Mouse (Mus musculus): ENCODE results near the gene Npas3. TPM values are rescaled to one million over a fixed set of nuclear protein-coding genes. Genes with fewer than 3 reads are reported as not detected.
A peak's percentile ranks its signal among the peaks of the same experiment; 100 is the strongest.

Npas3 gene
- polyA plus RNA-seq, 1 experiment from 2014 or later: 27.9 TPM

DNA sequence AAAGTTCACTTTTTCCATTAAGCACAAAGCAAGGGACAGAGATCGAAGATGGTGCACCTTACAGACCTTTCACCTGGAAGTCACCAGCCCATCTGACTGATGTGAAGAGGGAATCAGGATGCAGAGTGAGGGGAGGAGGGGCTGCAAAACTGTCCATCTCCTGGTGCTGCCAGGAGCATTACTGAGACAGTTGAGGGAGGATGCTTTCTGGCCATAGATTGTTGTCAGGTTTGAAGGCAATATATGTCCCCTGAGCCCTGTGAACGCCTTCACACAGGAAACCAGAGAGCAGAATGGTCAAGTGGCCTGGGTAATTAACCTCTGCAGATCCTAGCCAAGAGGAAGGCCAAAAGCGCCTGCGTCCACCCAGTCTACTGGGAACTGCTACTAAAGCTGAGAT lies 796.9 kb downstream of the Npas3 start:
- H3K9me3 ChIP-seq (replicated peaks; ENCODE audit: control insufficient read depth, low read length, poor library complexity, severe bottlenecking): no peaks in the 10 kb centered on the region
- peaks cover 14% of the 10 kb centered on the region for H3K4me1 ChIP-seq (ENCODE audit: control insufficient read depth, insufficient read depth, low read length)
- no peak overlapping the region for H3K4me3 ChIP-seq (ENCODE audit: low read depth, low read length)
- H3K9ac ChIP-seq (ENCODE audit: low read depth, low read length): no peak overlapping the region
- H3K36me3 ChIP-seq (ENCODE audit: control insufficient read depth, insufficient read depth, low read length): no peaks in the 10 kb centered on the region
- 80% methylated on average over 4 of the region's 4 CpGs for WGBS
- no peak for ATAC-seq
- no peak overlapping the region for H3K27ac ChIP-seq (ENCODE audit: low read length)
- H3K4me2 ChIP-seq (ENCODE audit: low read length): no peak overlapping the region
- H3K27me3 ChIP-seq (ENCODE audit: control insufficient read depth, insufficient read depth, low read depth, low read length): no peaks in the 10 kb centered on the region

DNA sequence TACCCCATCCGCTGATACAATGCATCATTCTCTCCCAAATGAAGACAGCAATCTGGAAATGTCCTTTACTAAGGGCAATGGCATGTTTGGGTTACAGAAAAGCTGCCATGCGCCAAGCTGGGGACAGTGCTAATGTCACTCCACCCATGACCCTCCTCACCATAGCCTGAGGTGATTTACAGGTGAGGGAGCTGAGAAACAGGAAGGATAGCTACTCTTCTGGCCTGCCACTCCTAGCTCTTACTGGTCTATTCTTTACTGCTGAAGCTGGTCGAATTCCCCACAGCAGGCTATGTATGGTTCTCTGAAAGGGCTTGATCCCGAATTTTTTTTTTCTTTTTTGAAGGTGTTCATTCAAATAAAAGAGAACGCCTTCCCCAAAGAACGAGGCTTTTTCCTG lies 798.3 kb downstream of the Npas3 start:
- no peak for ATAC-seq
- Histone ChIP-seq H3K9me3 (replicated peaks; ENCODE audit: control insufficient read depth, low read length, poor library complexity, severe bottlenecking) (no peaks in the 10 kb centered on the region), H3K36me3 (ENCODE audit: control insufficient read depth, insufficient read depth, low read length) (no peaks in the 10 kb centered on the region), H3K4me3 (ENCODE audit: low read depth, low read length) (no peak overlapping the region), H3K27ac (ENCODE audit: low read length) (no peak overlapping the region), H3K4me2 (ENCODE audit: low read length) (no peak overlapping the region), H3K27me3 (ENCODE audit: control insufficient read depth, insufficient read depth, low read depth, low read length) (no peaks in the 10 kb centered on the region), H3K9ac (ENCODE audit: low read depth, low read length) (no peak overlapping the region), H3K4me1 (ENCODE audit: control insufficient read depth, insufficient read depth, low read length) (peaks cover 14% of the 10 kb centered on the region)
- 30% methylated on average over 6 of the region's 6 CpGs for WGBS

GRCm38 (mm10) chr12:54048126-54048525 lies 799.6 kb downstream of the Npas3 start:
- no peaks in the 10 kb centered on the region for H3K36me3 ChIP-seq (ENCODE audit: control insufficient read depth, insufficient read depth, low read length)
- no peak overlapping the region for H3K4me2 ChIP-seq (ENCODE audit: low read length)
- no peak overlapping the region for H3K4me3 ChIP-seq (ENCODE audit: low read depth, low read length)
- H3K9ac ChIP-seq (ENCODE audit: low read depth, low read length): no peak overlapping the region
- no peak overlapping the region for H3K27ac ChIP-seq (ENCODE audit: low read length)
- no peaks in the 10 kb centered on the region for H3K9me3 ChIP-seq (replicated peaks; ENCODE audit: control insufficient read depth, low read length, poor library complexity, severe bottlenecking)
- H3K4me1 ChIP-seq (ENCODE audit: control insufficient read depth, insufficient read depth, low read length): peaks cover 16% of the 10 kb centered on the region
- no peaks in the 10 kb centered on the region for H3K27me3 ChIP-seq (ENCODE audit: control insufficient read depth, insufficient read depth, low read depth, low read length)
- no peak for ATAC-seq
- 42% methylated on average over 5 of the region's 5 CpGs for whole genome bisulfite sequencing

DNA sequence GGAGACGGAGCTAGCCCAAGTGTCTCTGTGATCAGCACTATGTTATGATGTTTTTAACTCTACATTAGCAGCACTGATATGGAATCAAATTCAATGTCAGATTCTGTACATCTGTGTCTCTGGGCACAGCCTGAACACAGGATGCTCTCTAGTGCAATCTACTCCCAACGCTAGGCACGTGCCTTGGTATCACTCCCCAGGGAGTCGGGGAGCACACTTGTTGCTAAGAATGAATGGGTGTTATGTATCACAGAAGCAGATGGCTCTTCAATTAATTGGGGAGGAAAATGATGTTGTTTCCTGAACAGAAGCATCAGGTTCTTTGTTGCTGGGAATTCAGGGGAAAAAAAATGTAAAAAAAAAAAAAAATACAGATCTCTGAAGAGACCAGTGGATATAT lies 801.4 kb downstream of the Npas3 start:
- WGBS: 80% methylated on average over 4 of the region's 4 CpGs
- no peak overlapping the region for H3K4me2 ChIP-seq (ENCODE audit: low read length)
- H3K4me3 ChIP-seq (ENCODE audit: low read depth, low read length): no peak overlapping the region
- no peak overlapping the region for H3K9ac ChIP-seq (ENCODE audit: low read depth, low read length)
- peaks cover 17% of the 10 kb centered on the region for H3K4me1 ChIP-seq (ENCODE audit: control insufficient read depth, insufficient read depth, low read length)
- H3K9me3 ChIP-seq (replicated peaks; ENCODE audit: control insufficient read depth, low read length, poor library complexity, severe bottlenecking): no peaks in the 10 kb centered on the region
- H3K27ac ChIP-seq (ENCODE audit: low read length): no peak overlapping the region
- H3K27me3 ChIP-seq (ENCODE audit: control insufficient read depth, insufficient read depth, low read depth, low read length): no peaks in the 10 kb centered on the region
- ATAC-seq: no peak
- no peaks in the 10 kb centered on the region for H3K36me3 ChIP-seq (ENCODE audit: control insufficient read depth, insufficient read depth, low read length)

- Histone ChIP-seq H3K4me2 (ENCODE audit: low read length) (no peak overlapping the region), H3K9ac (ENCODE audit: low read depth, low read length) (no peak overlapping the region), H3K4me3 (ENCODE audit: low read depth, low read length) (no peak overlapping the region), H3K27ac (ENCODE audit: low read length) (no peak overlapping the region), H3K36me3 (ENCODE audit: control insufficient read depth, insufficient read depth, low read length) (no peaks in the 10 kb centered on the region), H3K9me3 (replicated peaks; ENCODE audit: control insufficient read depth, low read length, poor library complexity, severe bottlenecking) (no peaks in the 10 kb centered on the region), H3K27me3 (ENCODE audit: control insufficient read depth, insufficient read depth, low read depth, low read length) (no peaks in the 10 kb centered on the region), H3K4me1 (ENCODE audit: control insufficient read depth, insufficient read depth, low read length) (peaks cover 10% of the 10 kb centered on the region)
- no peak for ATAC-seq
- WGBS: 25% methylated on average over 3 of the region's 3 CpGs
These were observed 804.5 kb downstream of the Npas3 start for GRCm38 (mm10) chr12:54052939-54053338.

DNA sequence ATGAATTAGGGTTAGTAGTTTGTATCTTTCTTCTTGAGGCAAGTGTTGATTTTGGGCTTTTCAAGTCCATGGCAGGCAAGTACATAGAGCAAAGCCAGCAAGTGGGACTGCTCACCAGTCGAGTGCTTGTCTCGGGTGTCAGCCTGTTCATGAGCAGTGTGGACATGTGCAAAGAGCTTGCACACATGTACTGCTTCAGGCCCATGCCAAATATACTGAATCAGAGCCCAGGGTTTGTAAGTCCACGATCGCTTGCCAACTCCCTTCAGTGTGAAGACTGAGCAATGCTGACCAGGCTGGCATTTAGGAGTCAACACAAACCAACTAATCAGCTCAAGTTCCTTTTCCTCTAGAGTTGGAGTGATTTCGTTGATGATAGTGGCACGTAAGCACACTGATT lies 805.1 kb downstream of the Npas3 start:
- no peak overlapping the region for H3K27ac ChIP-seq (ENCODE audit: low read length)
- 91% methylated on average over 6 of the region's 6 CpGs for WGBS
- no peak for ATAC-seq

GRCm38 (mm10) chr12:54060732-54061131 lies 812.3 kb downstream of the Npas3 start:
- Histone ChIP-seq H3K9ac (ENCODE audit: low read depth, low read length) (no peak overlapping the region), H3K9me3 (replicated peaks; ENCODE audit: control insufficient read depth, low read length, poor library complexity, severe bottlenecking) (no peaks in the 10 kb centered on the region), H3K36me3 (ENCODE audit: control insufficient read depth, insufficient read depth, low read length) (no peaks in the 10 kb centered on the region), H3K4me2 (ENCODE audit: low read length) (no peak overlapping the region), H3K27ac (ENCODE audit: low read length) (no peak overlapping the region), H3K27me3 (ENCODE audit: control insufficient read depth, insufficient read depth, low read depth, low read length) (no peaks in the 10 kb centered on the region), H3K4me3 (ENCODE audit: low read depth, low read length) (no peak overlapping the region), H3K4me1 (ENCODE audit: control insufficient read depth, insufficient read depth, low read length) (peaks cover 3% of the 10 kb centered on the region)
- peak; percentile 83 for ATAC-seq
- 18% methylated on average over 8 of the region's 8 CpGs for WGBS

More for the DNA sequence above, 805.1 kb downstream of the Npas3 start:
- Histone ChIP-seq H3K4me3 (ENCODE audit: low read depth, low read length) (no peak overlapping the region), H3K27me3 (ENCODE audit: control insufficient read depth, insufficient read depth, low read depth, low read length) (no peaks in the 10 kb centered on the region), H3K9me3 (replicated peaks; ENCODE audit: control insufficient read depth, low read length, poor library complexity, severe bottlenecking) (no peaks in the 10 kb centered on the region), H3K4me1 (ENCODE audit: control insufficient read depth, insufficient read depth, low read length) (peaks cover 7% of the 10 kb centered on the region; the same call in 1 of the 2 replicates), H3K9ac (ENCODE audit: low read depth, low read length) (no peak overlapping the region), H3K36me3 (ENCODE audit: control insufficient read depth, insufficient read depth, low read length) (no peaks in the 10 kb centered on the region), H3K4me2 (ENCODE audit: low read length) (no peak overlapping the region)

GRCm38 (mm10) chr12:54061168-54061567 lies 812.7 kb downstream of the Npas3 start:
- 0 out of 2 replicates have a peak, but pooled peaks have one; percentile 36 for ATAC-seq
- H3K4me3 ChIP-seq (ENCODE audit: low read depth, low read length): no peak overlapping the region
- 65% methylated on average over 6 of the region's 6 CpGs for WGBS
- no peaks in the 10 kb centered on the region for H3K36me3 ChIP-seq (ENCODE audit: control insufficient read depth, insufficient read depth, low read length)
- H3K4me1 ChIP-seq (ENCODE audit: control insufficient read depth, insufficient read depth, low read length): peaks cover 3% of the 10 kb centered on the region
- no peak overlapping the region for H3K4me2 ChIP-seq (ENCODE audit: low read length)
- H3K27ac ChIP-seq (ENCODE audit: low read length): no peak overlapping the region
- no peak overlapping the region for H3K9ac ChIP-seq (ENCODE audit: low read depth, low read length)
- H3K9me3 ChIP-seq (replicated peaks; ENCODE audit: control insufficient read depth, low read length, poor library complexity, severe bottlenecking): no peaks in the 10 kb centered on the region
- H3K27me3 ChIP-seq (ENCODE audit: control insufficient read depth, insufficient read depth, low read depth, low read length): no peaks in the 10 kb centered on the region

- H3K4me1 ChIP-seq (ENCODE audit: control insufficient read depth, insufficient read depth, low read length): peaks cover 7% of the 10 kb centered on the region
- H3K4me3 ChIP-seq (ENCODE audit: low read depth, low read length): no peak overlapping the region
- H3K9ac ChIP-seq (ENCODE audit: low read depth, low read length): no peak overlapping the region
- no peak overlapping the region for H3K4me2 ChIP-seq (ENCODE audit: low read length)
- H3K27ac ChIP-seq (ENCODE audit: low read length): no peak overlapping the region
- no peaks in the 10 kb centered on the region for H3K9me3 ChIP-seq (replicated peaks; ENCODE audit: control insufficient read depth, low read length, poor library complexity, severe bottlenecking)
- no peak for ATAC-seq
- H3K36me3 ChIP-seq (ENCODE audit: control insufficient read depth, insufficient read depth, low read length): no peaks in the 10 kb centered on the region
- H3K27me3 ChIP-seq (ENCODE audit: control insufficient read depth, insufficient read depth, low read depth, low read length): peaks cover 6% of the 10 kb centered on the region; the same call in 1 of the 2 replicates
- 86% methylated on average over 16 of the region's 16 CpGs for WGBS
These were observed 816.5 kb downstream of the Npas3 start for GRCm38 (mm10) chr12:54064986-54065385.

Data from midbrain, embryonic 16.5 days (tissue).